Mouse (Mus musculus) hindbrain, embryonic 12.5 days (tissue): ENCODE results near the gene Neu4. TPM values are rescaled to one million over a fixed set of nuclear protein-coding genes. Genes with fewer than 3 reads are reported as not detected.

ENCODE experiments used
- ATAC-seq: fragments of 200-750 bp; cut with Nextera tagmentation; 2 replicates; pipeline ENCODE4 v1.8.0; 2017; ENCODE audit warnings: moderate TSS enrichment; ENCODE audit not compliant: low FRiP score
- H3K27ac ChIP-seq: fragments of 300-500 bp; sonication (generic); 2 replicates; pipeline ENCODE4 v1.5.1; 2016; ENCODE audit warnings: mild to moderate bottlenecking
- H3K27me3 ChIP-seq: fragments of 300-500 bp; sonication (generic); 2 replicates; pipeline ENCODE4 v1.6.1; 2016; ENCODE audit warnings: mild to moderate bottlenecking
- H3K36me3 ChIP-seq: fragments of 300-500 bp; sonication (generic); 2 replicates; pipeline ENCODE4 v1.6.1; 2016; ENCODE audit warnings: mild to moderate bottlenecking
- H3K4me1 ChIP-seq: fragments of 300-500 bp; sonication (generic); 2 replicates; pipeline ENCODE4 v1.6.1; 2016
- H3K4me2 ChIP-seq: fragments of 300-500 bp; sonication (generic); replicated peaks from 2 replicates; pipeline ENCODE4 v1.6.1; 2016; ENCODE audit warnings: mild to moderate bottlenecking
- H3K4me3 ChIP-seq: fragments of 300-500 bp; sonication (generic); 2 replicates; pipeline ENCODE4 v1.5.1; 2016; ENCODE audit warnings: mild to moderate bottlenecking
- H3K9ac ChIP-seq: fragments of 300-500 bp; sonication (generic); 2 replicates; pipeline ENCODE4 v1.6.1; 2016; ENCODE audit warnings: mild to moderate bottlenecking, moderate library complexity
- H3K9me3 ChIP-seq: fragments of 300-500 bp; sonication (generic); replicated peaks from 2 replicates; pipeline ENCODE4 v1.6.1; 2016; ENCODE audit warnings: mild to moderate bottlenecking
- WGBS: fragments of 180-500 bp; shearing (Covaris S2); methylation state at CpG from one replicate; pipeline ENCODE4 v1.1.7; 2016; 5-methylcytosine and 5-hydroxymethylcytosine counted together
- polyA plus RNA-seq: library from polyadenylated mRNA; unstranded; fragments of >200 nt; fragmentation: Nextera tagmentation; extraction: Ambion mirVana; gene quantifications from 2 replicates; pipeline ENCODE4 v1.2.1, GENCODE M21; 2016

Gene Neu4
- polyA plus RNA-seq, 1 experiment from 2014 or later, result not detected

GRCm38 (mm10) chr1:94011643-94012042 is 8.6 kb upstream of the Neu4 start:
- Histone ChIP-seq H3K4me3 (no peak overlapping the region), H3K9ac (no peak overlapping the region), H3K9me3 (no peaks in the 10 kb centered on the region), H3K27ac (no peak overlapping the region), H3K4me2 (no peak overlapping the region), H3K36me3 (no peaks in the 10 kb centered on the region), H3K4me1 (no peaks in the 10 kb centered on the region), H3K27me3 (no peaks in the 10 kb centered on the region)
- ATAC-seq, result no peak
- WGBS, result 64% methylated on average over 3 of the region's 3 CpGs

- Histone ChIP-seq H3K27me3 (no peaks in the 10 kb centered on the region), H3K4me3 (no peak overlapping the region), H3K9me3 (no peaks in the 10 kb centered on the region; the same call in 1 of the 2 replicates), H3K4me2 (no peak overlapping the region), H3K4me1 (no peaks in the 10 kb centered on the region), H3K27ac (no peak overlapping the region), H3K9ac (no peak overlapping the region), H3K36me3 (no peaks in the 10 kb centered on the region)
- WGBS, result 81% methylated on average over 12 of the region's 12 CpGs
- ATAC-seq, result no peak
Measured at GRCm38 (mm10) chr1:94027506-94028108, 7.4 kb downstream of the Neu4 start.

- no peaks in the 10 kb centered on the region for H3K36me3 ChIP-seq
- ATAC-seq, result no peak
- no peak overlapping the region for H3K4me3 ChIP-seq
- H3K27ac ChIP-seq, result no peak overlapping the region
- no peaks in the 10 kb centered on the region; the same call in 1 of the 2 replicates for H3K9me3 ChIP-seq
- H3K27me3 ChIP-seq, result no peaks in the 10 kb centered on the region
- WGBS, result 87% methylated on average over 2 of the region's 2 CpGs
- no peaks in the 10 kb centered on the region for H3K4me1 ChIP-seq
- H3K9ac ChIP-seq, result no peak overlapping the region
- no peak overlapping the region for H3K4me2 ChIP-seq
Measured at GRCm38 (mm10) chr1:94028741-94029140, 8.5 kb downstream of the Neu4 start.

GRCm38 (mm10) chr1:94033075-94033602 is 12.9 kb downstream of the Neu4 start:
- no peak overlapping the region for H3K4me3 ChIP-seq
- no peak overlapping the region for H3K9ac ChIP-seq
- no peak for ATAC-seq
- no peaks in the 10 kb centered on the region for H3K36me3 ChIP-seq
- no peaks in the 10 kb centered on the region for H3K27me3 ChIP-seq
- WGBS, result 93% methylated on average over 2 of the region's 2 CpGs
- H3K9me3 ChIP-seq, result no peaks in the 10 kb centered on the region
- peaks cover 7% of the 10 kb centered on the region for H3K4me1 ChIP-seq
- no peak overlapping the region for H3K4me2 ChIP-seq
- H3K27ac ChIP-seq, result no peak overlapping the region

- H3K36me3 ChIP-seq, result no peaks in the 10 kb centered on the region
- H3K27ac ChIP-seq, result peak overlapping the region; percentile 79
- peak overlapping the region; percentile 54 for H3K9ac ChIP-seq
- peak; percentile 94 for ATAC-seq
- peak overlapping the region; percentile 73 for H3K4me2 ChIP-seq
- under 1% methylated on average over 25 of the region's 25 CpGs for WGBS
- no peaks in the 10 kb centered on the region for H3K27me3 ChIP-seq
- H3K4me3 ChIP-seq, result peak overlapping the region; percentile 39
- no peaks in the 10 kb centered on the region for H3K9me3 ChIP-seq
- peaks cover 7% of the 10 kb centered on the region for H3K4me1 ChIP-seq
Measured at GRCm38 (mm10) chr1:94034984-94035743, 14.9 kb downstream of the Neu4 start.

- no peak for ATAC-seq
- WGBS, result 98% methylated on average over 2 of the region's 2 CpGs
- Histone ChIP-seq H3K27me3 (no peaks in the 10 kb centered on the region), H3K4me2 (no peak overlapping the region), H3K36me3 (no peaks in the 10 kb centered on the region), H3K9ac (no peak overlapping the region), H3K4me1 (peaks cover 4% of the 10 kb centered on the region), H3K9me3 (no peaks in the 10 kb centered on the region), H3K4me3 (no peak overlapping the region), H3K27ac (no peak overlapping the region)
Measured at GRCm38 (mm10) chr1:94040391-94040790, 20.1 kb downstream of the Neu4 start.

- no peak overlapping the region for H3K27ac ChIP-seq
- no peak for ATAC-seq
- H3K36me3 ChIP-seq, result no peaks in the 10 kb centered on the region
- H3K4me1 ChIP-seq, result no peaks in the 10 kb centered on the region
- no peaks in the 10 kb centered on the region for H3K9me3 ChIP-seq
- H3K27me3 ChIP-seq, result no peaks in the 10 kb centered on the region
- H3K9ac ChIP-seq, result no peak overlapping the region
- H3K4me2 ChIP-seq, result no peak overlapping the region
- no peak overlapping the region for H3K4me3 ChIP-seq
- 76% methylated on average over 3 of the region's 3 CpGs for WGBS
Measured at GRCm38 (mm10) chr1:94045559-94045958, 25.3 kb downstream of the Neu4 start.

- H3K4me3 ChIP-seq, result no peak overlapping the region
- H3K4me2 ChIP-seq, result no peak overlapping the region
- H3K9me3 ChIP-seq, result no peaks in the 10 kb centered on the region
- no peak overlapping the region for H3K9ac ChIP-seq
- no peaks in the 10 kb centered on the region for H3K36me3 ChIP-seq
- 84% methylated on average over 4 of the region's 4 CpGs for WGBS
- no peaks in the 10 kb centered on the region for H3K27me3 ChIP-seq
- no peak overlapping the region for H3K27ac ChIP-seq
- H3K4me1 ChIP-seq, result no peaks in the 10 kb centered on the region
- ATAC-seq, result no peak
Measured at GRCm38 (mm10) chr1:94046544-94046943, 26.3 kb downstream of the Neu4 start.

- WGBS, result 90% methylated on average over 5 of the region's 5 CpGs
- Histone ChIP-seq H3K36me3 (no peaks in the 10 kb centered on the region), H3K27me3 (no peaks in the 10 kb centered on the region), H3K4me3 (no peak overlapping the region), H3K4me1 (0 out of 2 replicates have a peak, but pooled peaks cover 2% of the 10 kb centered on the region), H3K4me2 (no peak overlapping the region), H3K27ac (no peak overlapping the region), H3K9me3 (no peaks in the 10 kb centered on the region), H3K9ac (no peak overlapping the region)
- ATAC-seq, result no peak
Measured at GRCm38 (mm10) chr1:94051104-94051503, 30.9 kb downstream of the Neu4 start.

- no peak within 1 kb of the TSS for H3K9ac ChIP-seq
- no peak within 1 kb of the TSS for H3K4me2 ChIP-seq
- 0 out of 2 replicates have a peak, but pooled peaks cover 2% of the 10 kb centered on the region for H3K4me1 ChIP-seq
- no peaks in the 10 kb centered on the region for H3K36me3 ChIP-seq
- no peak within 1 kb of the TSS for H3K27ac ChIP-seq
- no peak within 1 kb of the TSS for H3K4me3 ChIP-seq
- WGBS, result 68% methylated on average over 6 of the region's 6 CpGs
- H3K9me3 ChIP-seq, result no peaks in the 10 kb centered on the region
- no peaks in the 10 kb centered on the region for H3K27me3 ChIP-seq
- no peak for ATAC-seq
Measured at GRCm38 (mm10) chr1:94052373-94052772, 32.1 kb downstream of the Neu4 start, which contains the start of gene Pdcd1. Pdcd1 (minus strand) TSS chr1:94052553.

- no peaks in the 10 kb centered on the region for H3K27me3 ChIP-seq
- H3K36me3 ChIP-seq, result no peaks in the 10 kb centered on the region
- no peak for ATAC-seq
- H3K4me3 ChIP-seq, result no peak overlapping the region
- no peaks in the 10 kb centered on the region for H3K9me3 ChIP-seq
- WGBS, result 66% methylated on average over 7 of the region's 7 CpGs
- 0 out of 2 replicates have a peak, but pooled peaks cover 2% of the 10 kb centered on the region for H3K4me1 ChIP-seq
- H3K9ac ChIP-seq, result no peak overlapping the region
- no peak overlapping the region for H3K4me2 ChIP-seq
- no peak overlapping the region for H3K27ac ChIP-seq
Measured at GRCm38 (mm10) chr1:94053530-94054216, 33.4 kb downstream of the Neu4 start.

- no peaks in the 10 kb centered on the region for H3K36me3 ChIP-seq
- no peak overlapping the region for H3K4me2 ChIP-seq
- H3K9me3 ChIP-seq, result no peaks in the 10 kb centered on the region
- no peak overlapping the region for H3K27ac ChIP-seq
- no peak overlapping the region for H3K4me3 ChIP-seq
- H3K9ac ChIP-seq, result no peak overlapping the region
- WGBS, result 76% methylated on average over 1 of the region's 1 CpGs
- no peaks in the 10 kb centered on the region for H3K27me3 ChIP-seq
- no peak for ATAC-seq
- 0 out of 2 replicates have a peak, but pooled peaks cover 2% of the 10 kb centered on the region for H3K4me1 ChIP-seq
Measured at GRCm38 (mm10) chr1:94054481-94054880, 34.2 kb downstream of the Neu4 start.
